Mouse (Mus musculus): ENCODE measurements around the gene Jarid2. TPM values are rescaled to one million over a fixed set of nuclear protein-coding genes. Genes with fewer than 3 reads are reported as not detected.

Jarid2 gene
- polyA plus RNA-seq (2017; shearing (Covaris generic)) = 85.7 TPM

GRCm38 (mm10) chr13:44729424-44729971, at the start of gene Jarid2:
Gene Jarid2, plus strand, starts transcription at chr13:44729474.

All from inflammation-experienced regulatory T-cells, adult 16 weeks (primary cell).